Mouse (Mus musculus): ENCODE data around the gene Iah1. TPM values are rescaled to one million over a fixed set of nuclear protein-coding genes. Genes with fewer than 3 reads are reported as not detected.

Gene Iah1
- polyA plus RNA-seq, 1 experiment from 2014 or later = 64.7 TPM

- H3K9ac ChIP-seq (replicated peaks) = no peak overlapping the region
- no peak overlapping the region for H3K4me2 ChIP-seq (ENCODE audit: low read depth, low read length)
- no peak overlapping the region for H3K27ac ChIP-seq (ENCODE audit: low read depth)
- peaks cover 49% of the 10 kb centered on the region for H3K36me3 ChIP-seq (replicated peaks; ENCODE audit: insufficient read depth, low read length)
- 0 out of 2 replicates have a peak, but pooled peaks cover 3% of the 10 kb centered on the region for H3K4me1 ChIP-seq (ENCODE audit: insufficient read depth)
- no peaks in the 10 kb centered on the region for H3K27me3 ChIP-seq (ENCODE audit: insufficient read depth, low read length)
- no peaks in the 10 kb centered on the region for H3K9me3 ChIP-seq (ENCODE audit: low read length)
- TF ChIP-seq EP300 (IDR thresholded peaks at IDR 0.05; ENCODE audit: low read depth) (no peak), CTCF (IDR thresholded peaks at IDR 0.05; ENCODE audit: low read depth) (no peak)
- DNase-seq (no peak), ATAC-seq (no peak)
- WGBS (ENCODE audit: insufficient replicate concordance) = 73% methylated on average over 5 of the region's 5 CpGs
- no peak overlapping the region for H3K4me3 ChIP-seq (ENCODE audit: low read depth, low read length)
Observed at GRCm38 (mm10) chr12:21324101-21324500, 7.9 kb downstream of the Iah1 start.

- no peak for TF ChIP-seq CTCF (IDR thresholded peaks at IDR 0.05; ENCODE audit: low read depth)
- TF ChIP-seq EP300 (IDR thresholded peaks at IDR 0.05; ENCODE audit: low read depth) = no peak
- WGBS (ENCODE audit: insufficient replicate concordance) = 88% methylated on average over 8 of the region's 8 CpGs
Observed at GRCm38 (mm10) chr12:21325266-21325665, 9.1 kb downstream of the Iah1 start.

GRCm38 (mm10) chr12:21326325-21326724 is 10.1 kb downstream of the Iah1 start:
- Histone ChIP-seq H3K4me1 (ENCODE audit: insufficient read depth) (no peaks in the 10 kb centered on the region), H3K27ac (ENCODE audit: low read depth) (no peak overlapping the region), H3K36me3 (replicated peaks; ENCODE audit: insufficient read depth, low read length) (peaks cover 57% of the 10 kb centered on the region), H3K4me3 (ENCODE audit: low read depth, low read length) (no peak overlapping the region), H3K9ac (replicated peaks) (no peak overlapping the region), H3K9me3 (ENCODE audit: low read length) (no peaks in the 10 kb centered on the region), H3K4me2 (ENCODE audit: low read depth, low read length) (no peak overlapping the region), H3K27me3 (ENCODE audit: insufficient read depth, low read length) (no peaks in the 10 kb centered on the region)
- TF ChIP-seq EP300 (IDR thresholded peaks at IDR 0.05; ENCODE audit: low read depth) (no peak), CTCF (IDR thresholded peaks at IDR 0.05; ENCODE audit: low read depth) (no peak)
- 83% methylated on average over 3 of the region's 3 CpGs for WGBS (ENCODE audit: insufficient replicate concordance)
- DNase-seq (no peak), ATAC-seq (no peak)

More at GRCm38 (mm10) chr12:21325266-21325665, 9.1 kb downstream of the Iah1 start:
- H3K4me1 ChIP-seq (ENCODE audit: insufficient read depth) = 0 out of 2 replicates have a peak, but pooled peaks cover 3% of the 10 kb centered on the region
- no peak overlapping the region for H3K4me3 ChIP-seq (ENCODE audit: low read depth, low read length)
- H3K27me3 ChIP-seq (ENCODE audit: insufficient read depth, low read length) = no peaks in the 10 kb centered on the region
- no peak overlapping the region for H3K9ac ChIP-seq (replicated peaks)
- H3K36me3 ChIP-seq (replicated peaks; ENCODE audit: insufficient read depth, low read length) = peaks cover 59% of the 10 kb centered on the region
- ATAC-seq = no peak
- H3K27ac ChIP-seq (ENCODE audit: low read depth) = no peak overlapping the region
- H3K4me2 ChIP-seq (ENCODE audit: low read depth, low read length) = no peak overlapping the region
- DNase-seq = no peak
- no peaks in the 10 kb centered on the region for H3K9me3 ChIP-seq (ENCODE audit: low read length)

- H3K27me3 ChIP-seq (ENCODE audit: insufficient read depth, low read length) = no peaks in the 10 kb centered on the region
- TF ChIP-seq EP300 (IDR thresholded peaks at IDR 0.05; ENCODE audit: low read depth) = no peak
- no peak for TF ChIP-seq CTCF (IDR thresholded peaks at IDR 0.05; ENCODE audit: low read depth)
- no peak for ATAC-seq
- DNase-seq = no peak
- H3K36me3 ChIP-seq (replicated peaks; ENCODE audit: insufficient read depth, low read length) = peaks cover 63% of the 10 kb centered on the region
- H3K4me2 ChIP-seq (ENCODE audit: low read depth, low read length) = no peak overlapping the region
- H3K9ac ChIP-seq (replicated peaks) = no peak overlapping the region
- H3K4me3 ChIP-seq (ENCODE audit: low read depth, low read length) = no peak overlapping the region
- H3K4me1 ChIP-seq (ENCODE audit: insufficient read depth) = no peaks in the 10 kb centered on the region
- H3K27ac ChIP-seq (ENCODE audit: low read depth) = no peak overlapping the region
- WGBS (ENCODE audit: insufficient replicate concordance) = 88% methylated on average over 9 of the region's 9 CpGs
- H3K9me3 ChIP-seq (ENCODE audit: low read length) = no peaks in the 10 kb centered on the region
Observed at GRCm38 (mm10) chr12:21329661-21330400, 13.6 kb downstream of the Iah1 start.

GRCm38 (mm10) chr12:21330961-21331576 is 14.9 kb downstream of the Iah1 start:
- no peak overlapping the region for H3K9ac ChIP-seq (replicated peaks)
- DNase-seq = no peak
- 87% methylated on average over 10 of the region's 10 CpGs for WGBS (ENCODE audit: insufficient replicate concordance)
- H3K4me1 ChIP-seq (ENCODE audit: insufficient read depth) = no peaks in the 10 kb centered on the region
- H3K36me3 ChIP-seq (replicated peaks; ENCODE audit: insufficient read depth, low read length) = peaks cover 65% of the 10 kb centered on the region
- no peaks in the 10 kb centered on the region for H3K27me3 ChIP-seq (ENCODE audit: insufficient read depth, low read length)
- no peaks in the 10 kb centered on the region for H3K9me3 ChIP-seq (ENCODE audit: low read length)
- no peak for TF ChIP-seq EP300 (IDR thresholded peaks at IDR 0.05; ENCODE audit: low read depth)
- TF ChIP-seq CTCF (IDR thresholded peaks at IDR 0.05; ENCODE audit: low read depth) = no peak
- no peak overlapping the region for H3K4me3 ChIP-seq (ENCODE audit: low read depth, low read length)
- no peak overlapping the region for H3K4me2 ChIP-seq (ENCODE audit: low read depth, low read length)
- ATAC-seq = no peak
- H3K27ac ChIP-seq (ENCODE audit: low read depth) = no peak overlapping the region

- H3K36me3 ChIP-seq (replicated peaks; ENCODE audit: insufficient read depth, low read length) = peaks cover 65% of the 10 kb centered on the region
- DNase-seq (no peak), ATAC-seq (no peak)
- no peak overlapping the region for H3K4me2 ChIP-seq (ENCODE audit: low read depth, low read length)
- H3K27ac ChIP-seq (ENCODE audit: low read depth) = no peak overlapping the region
- H3K9me3 ChIP-seq (ENCODE audit: low read length) = no peaks in the 10 kb centered on the region
- TF ChIP-seq CTCF (IDR thresholded peaks at IDR 0.05; ENCODE audit: low read depth) = no peak
- no peak for TF ChIP-seq EP300 (IDR thresholded peaks at IDR 0.05; ENCODE audit: low read depth)
- 82% methylated on average over 6 of the region's 6 CpGs for WGBS (ENCODE audit: insufficient replicate concordance)
- no peaks in the 10 kb centered on the region for H3K4me1 ChIP-seq (ENCODE audit: insufficient read depth)
- no peaks in the 10 kb centered on the region for H3K27me3 ChIP-seq (ENCODE audit: insufficient read depth, low read length)
- H3K4me3 ChIP-seq (ENCODE audit: low read depth, low read length) = no peak overlapping the region
- H3K9ac ChIP-seq (replicated peaks) = no peak overlapping the region
Observed at GRCm38 (mm10) chr12:21331711-21332110, 15.5 kb downstream of the Iah1 start.

All from liver, postnatal 0 days (tissue).